Mouse (Mus musculus): ENCODE measurements around the gene Vmn2r17. TPM values are rescaled to one million over a fixed set of nuclear protein-coding genes. Genes with fewer than 3 reads are reported as not detected.

Gene Vmn2r17
- total RNA-seq (2021), result not detected

- intact Hi-C loops (cut with DNase I), result no loop called here
- DNase-seq (ENCODE audit: low spot score in 2 of 2), result no peak
These were observed at the start of gene Vmn2r17 for GRCm38 (mm10) chr5:109419388-109419787. Vmn2r17 (plus strand) TSS chr5:109419688.

GRCm38 (mm10) chr5:109466576-109467506 is 47.4 kb downstream of the Vmn2r17 start:
- intact Hi-C loops (cut with DNase I), result no loop called here
- DNase-seq (ENCODE audit: low spot score in 2 of 2), result peak; percentile 1 to 22

GRCm38 (mm10) chr5:109506729-109507128 is 87.2 kb downstream of the Vmn2r17 start:
- intact Hi-C loops (cut with DNase I), result loop anchor here (2.0 kb wide), 1 partner anchor 516 kb away; no protein-coding TSS in a partner anchor
- peak; percentile 9 to 44 for DNase-seq (ENCODE audit: low spot score in 2 of 2)

Other genes starting within 250 kb of the Vmn2r17 start
- gene Vmn2r13, start 227.5 kb upstream of the Vmn2r17 start, total RNA-seq (2021), result not detected
- gene Vmn2r14, start 195.0 kb upstream of the Vmn2r17 start, total RNA-seq (2021), result not detected
- not detected for gene Vmn2r15, start 122.0 kb upstream of the Vmn2r17 start, total RNA-seq (2021)
- not detected for gene Vmn2r16, start 89.5 kb upstream of the Vmn2r17 start, total RNA-seq (2021)
- 10 to 100 TPM; 32.8 to 36.9 TPM for gene Crlf2, start 139.3 kb downstream of the Vmn2r17 start, total RNA-seq (2021)

Data from left cerebral cortex, postnatal 25 days (tissue).